Mouse (Mus musculus) embryonic facial prominence, embryonic 11.5 days (tissue): ENCODE results near the gene Spint3. TPM values are rescaled to one million over a fixed set of nuclear protein-coding genes. Genes with fewer than 3 reads are reported as not detected.
"Not testable (repeated sequence)": the region's sequence is repeated elsewhere in the genome, so short reads cannot be mapped to it uniquely, and the experiment has no call there.

Source experiments
- ATAC-seq: fragments of 200-750 bp; cut with Nextera tagmentation; replicated peaks from 2 replicates; pipeline ENCODE4 v1.8.0; 2017; ENCODE audit warnings: low read depth; ENCODE audit not compliant: insufficient number of reproducible peaks, low FRiP score, low TSS enrichment
- DNase-seq: peaks from one replicate; pipeline ENCODE4 v3.0.0-alpha.2; 2015; ENCODE audit warnings: low spot score
- H3K27ac ChIP-seq: fragments of 300-500 bp; sonication (generic); replicated peaks from 2 replicates; pipeline ENCODE4 v1.5.1; 2014; ENCODE audit warnings: mild to moderate bottlenecking, low read depth, low read length, control low read depth
- H3K27me3 ChIP-seq: fragments of 300-500 bp; sonication (generic); 2 replicates; pipeline ENCODE4 v1.6.1; 2014; ENCODE audit warnings: mild to moderate bottlenecking, low read length, moderate library complexity, mixed read lengths; ENCODE audit not compliant: control insufficient read depth, insufficient read depth
- H3K36me3 ChIP-seq: fragments of 300-500 bp; sonication (generic); replicated peaks from 2 replicates; pipeline ENCODE4 v1.6.1; 2014; ENCODE audit warnings: low read depth, mild to moderate bottlenecking, low read length, moderate library complexity, mixed read lengths; ENCODE audit not compliant: control insufficient read depth, insufficient read depth
- H3K4me1 ChIP-seq: fragments of 300-500 bp; sonication (generic); 2 replicates; pipeline ENCODE4 v1.6.1; 2014; ENCODE audit warnings: low read length, mixed read lengths; ENCODE audit not compliant: control insufficient read depth, insufficient read depth
- H3K4me2 ChIP-seq: fragments of 300-500 bp; sonication (generic); 2 replicates; pipeline ENCODE4 v1.6.1; 2014; ENCODE audit warnings: low read depth, mild to moderate bottlenecking, control low read depth, low read length, moderate library complexity
- H3K4me3 ChIP-seq: fragments of 300-500 bp; sonication (generic); 2 replicates; pipeline ENCODE4 v1.5.1; 2014; ENCODE audit warnings: low read depth, low read length, control low read depth
- H3K9ac ChIP-seq: fragments of 300-500 bp; sonication (generic); replicated peaks from 2 replicates; pipeline ENCODE4 v1.6.1; 2014; ENCODE audit warnings: mild to moderate bottlenecking, control low read depth, low read length
- H3K9me3 ChIP-seq: fragments of 300-500 bp; sonication (generic); replicated peaks from 2 replicates; pipeline ENCODE4 v1.6.1; 2016; ENCODE audit warnings: mild to moderate bottlenecking, low read length, inconsistent platforms, mixed read lengths; ENCODE audit not compliant: control insufficient read depth
- WGBS: fragments of 180-500 bp; shearing (Covaris S2); extraction: QIAGEN DNeasy Blood & Tissue Kit; methylation state at CpG from one replicate; pipeline ENCODE4 v1.1.7; 2014; 5-methylcytosine and 5-hydroxymethylcytosine counted together
- polyA plus RNA-seq: library from polyadenylated mRNA; unstranded; fragments of >200 nt; fragmentation: Nextera tagmentation; extraction: Ambion mirVana; gene quantifications from 2 replicates; pipeline ENCODE4 v1.2.1, GENCODE M21; 2014

Spint3 gene
- not detected in 2 replicates for polyA plus RNA-seq

GRCm38 (mm10) chr2:164573359-164573758 is at the start of gene Spint3:
Gene Spint3 (minus strand): TSS chr2:164573459.
- not testable (repeated sequence) for H3K4me2 ChIP-seq, H3K4me1 ChIP-seq, H3K9ac ChIP-seq, H3K4me3 ChIP-seq, H3K36me3 ChIP-seq, H3K9me3 ChIP-seq, H3K27ac ChIP-seq, H3K27me3 ChIP-seq, ATAC-seq, DNase-seq
- 82% methylated on average over 6 of the region's 6 CpGs for WGBS

- DNase-seq: no peak
- no peak overlapping the region for H3K4me2 ChIP-seq
- H3K27me3 ChIP-seq: no peaks in the 10 kb centered on the region
- ATAC-seq: no peak
- 80% methylated on average over 4 of the region's 4 CpGs for WGBS
- no peaks in the 10 kb centered on the region for H3K9me3 ChIP-seq
- H3K4me3 ChIP-seq: no peak overlapping the region
- no peak overlapping the region for H3K27ac ChIP-seq
- H3K9ac ChIP-seq: no peak overlapping the region
- no peaks in the 10 kb centered on the region for H3K4me1 ChIP-seq
- no peaks in the 10 kb centered on the region for H3K36me3 ChIP-seq
These were observed 48.5 kb upstream of the Spint3 start for GRCm38 (mm10) chr2:164621775-164622174.

- H3K9me3 ChIP-seq: no peaks in the 10 kb centered on the region
- DNase-seq: no peak
- no peaks in the 10 kb centered on the region for H3K36me3 ChIP-seq
- no peaks in the 10 kb centered on the region for H3K4me1 ChIP-seq
- H3K27ac ChIP-seq: no peak overlapping the region
- no peak overlapping the region for H3K9ac ChIP-seq
- 57% methylated on average over 5 of the region's 5 CpGs for WGBS
- H3K4me2 ChIP-seq: no peak overlapping the region
- no peak overlapping the region for H3K4me3 ChIP-seq
- H3K27me3 ChIP-seq: no peaks in the 10 kb centered on the region
- ATAC-seq: no peak
These were observed 45.8 kb upstream of the Spint3 start for GRCm38 (mm10) chr2:164619050-164619449.

- H3K36me3 ChIP-seq: no peaks in the 10 kb centered on the region
- H3K4me1 ChIP-seq: no peaks in the 10 kb centered on the region
- H3K4me3 ChIP-seq: no peak overlapping the region
- H3K27ac ChIP-seq: no peak overlapping the region
- no peak overlapping the region for H3K4me2 ChIP-seq
- DNase-seq (no peak), ATAC-seq (no peak)
- H3K9me3 ChIP-seq: no peaks in the 10 kb centered on the region
- H3K27me3 ChIP-seq: no peaks in the 10 kb centered on the region
- H3K9ac ChIP-seq: no peak overlapping the region
- 88% methylated on average over 3 of the region's 3 CpGs for WGBS
These were observed 42.1 kb upstream of the Spint3 start for GRCm38 (mm10) chr2:164615386-164615785.

- H3K4me2 ChIP-seq, H3K27me3 ChIP-seq, H3K36me3 ChIP-seq, H3K9me3 ChIP-seq, ATAC-seq, H3K4me3 ChIP-seq, H3K27ac ChIP-seq, H3K4me1 ChIP-seq, DNase-seq, H3K9ac ChIP-seq: not testable (repeated sequence)
- 63% methylated on average over 8 of the region's 8 CpGs for WGBS
These were observed 40.2 kb upstream of the Spint3 start, which contains the start of the genes Wfdc6b and Wfdc8 for GRCm38 (mm10) chr2:164613471-164613870. Gene Wfdc6b (plus strand): TSS chr2:164613522. Gene Wfdc8 (minus strand): TSS chr2:164613626.

- H3K36me3 ChIP-seq: no peaks in the 10 kb centered on the region
- no peaks in the 10 kb centered on the region for H3K9me3 ChIP-seq
- no peaks in the 10 kb centered on the region for H3K27me3 ChIP-seq
- H3K27ac ChIP-seq: no peak overlapping the region
- H3K9ac ChIP-seq: no peak overlapping the region
- H3K4me3 ChIP-seq: no peak overlapping the region
- no peaks in the 10 kb centered on the region for H3K4me1 ChIP-seq
- ATAC-seq (no peak), DNase-seq (no peak)
- H3K4me2 ChIP-seq: no peak overlapping the region
- WGBS: 79% methylated on average over 6 of the region's 6 CpGs
These were observed 35.5 kb upstream of the Spint3 start for GRCm38 (mm10) chr2:164608781-164609180.

GRCm38 (mm10) chr2:164604411-164604810 is 31.2 kb upstream of the Spint3 start:
- H3K4me3 ChIP-seq: no peak overlapping the region
- H3K4me1 ChIP-seq: no peaks in the 10 kb centered on the region
- no peak for ATAC-seq
- H3K27ac ChIP-seq: no peak overlapping the region
- H3K9ac ChIP-seq: no peak overlapping the region
- no peak for DNase-seq
- 90% methylated on average over 8 of the region's 8 CpGs for WGBS
- no peaks in the 10 kb centered on the region for H3K27me3 ChIP-seq
- no peaks in the 10 kb centered on the region for H3K36me3 ChIP-seq
- H3K9me3 ChIP-seq: no peaks in the 10 kb centered on the region
- no peak overlapping the region for H3K4me2 ChIP-seq

- no peaks in the 10 kb centered on the region for H3K9me3 ChIP-seq
- ATAC-seq (no peak), DNase-seq (no peak)
- WGBS: 87% methylated on average over 3 of the region's 3 CpGs
- H3K9ac ChIP-seq: no peak overlapping the region
- no peaks in the 10 kb centered on the region for H3K27me3 ChIP-seq
- no peak overlapping the region for H3K4me2 ChIP-seq
- no peak overlapping the region for H3K27ac ChIP-seq
- no peak overlapping the region for H3K4me3 ChIP-seq
- H3K36me3 ChIP-seq: no peaks in the 10 kb centered on the region
- no peaks in the 10 kb centered on the region for H3K4me1 ChIP-seq
These were observed 30.2 kb upstream of the Spint3 start for GRCm38 (mm10) chr2:164603482-164603881.
